Mouse (Mus musculus) ES-CJ7 (cell line): Measurements from ENCODE around the gene Laptm4a.

Source experiments
- DNase-seq: peaks from one replicate; pipeline ENCODE4 v3.0.0; 2011; ENCODE audit warnings: low read depth, low spot score

Laptm4a gene

DNA sequence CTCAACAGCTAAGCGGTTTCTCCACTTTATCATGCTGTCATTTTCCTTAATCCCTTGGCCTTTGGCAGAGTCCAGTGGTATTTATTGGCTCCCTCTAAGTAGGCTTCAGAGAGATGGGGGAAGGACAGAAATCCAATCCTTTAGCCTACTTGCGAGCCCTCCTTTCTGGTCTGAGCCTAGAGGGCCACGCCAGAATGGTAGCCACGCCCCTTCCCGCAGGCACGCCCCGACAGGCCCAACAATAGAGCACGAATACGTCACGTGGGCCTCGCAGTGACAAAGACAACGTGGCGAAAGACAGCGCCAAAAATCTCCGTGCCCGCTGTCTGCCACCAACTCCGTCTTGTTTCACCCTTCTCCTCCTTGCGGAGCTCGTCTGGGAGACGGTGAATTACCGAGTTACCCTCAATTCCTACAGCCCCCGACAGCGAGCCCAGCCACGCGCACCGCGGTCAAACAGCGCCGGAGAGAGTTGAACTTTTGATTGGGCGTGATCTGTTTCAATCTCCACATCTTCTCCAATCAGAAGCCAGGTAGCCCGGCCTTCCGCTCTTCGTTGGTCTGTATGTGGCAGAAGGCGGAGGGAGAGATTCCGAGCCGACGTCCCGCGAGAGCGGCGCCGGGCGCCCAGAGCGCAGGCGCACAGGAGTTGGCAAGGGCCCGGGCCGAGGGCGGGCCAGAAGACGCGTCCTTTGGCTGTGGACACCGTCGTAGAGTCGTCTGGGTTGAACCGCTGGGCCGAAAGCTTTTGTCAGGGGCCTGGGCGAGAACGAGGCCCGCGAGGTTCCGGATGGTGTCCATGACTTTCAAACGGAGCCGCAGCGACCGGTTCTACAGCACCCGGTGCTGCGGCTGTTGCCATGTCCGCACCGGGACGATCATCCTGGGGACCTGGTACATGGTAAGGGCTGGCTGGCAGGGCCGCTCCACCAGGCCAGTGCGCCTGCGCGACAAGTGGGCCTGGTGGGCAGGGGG is at the start of gene Laptm4a:
Gene Laptm4a, plus strand, starts transcription at position 271 of the 975 bp plus-strand sequence.
- DNase-seq: peak; percentile 98

- DNase-seq: no peak
Measured at GRCm38 (mm10) chr12:8875583-8875982, 45.9 kb upstream of the Laptm4a start.

DNA sequence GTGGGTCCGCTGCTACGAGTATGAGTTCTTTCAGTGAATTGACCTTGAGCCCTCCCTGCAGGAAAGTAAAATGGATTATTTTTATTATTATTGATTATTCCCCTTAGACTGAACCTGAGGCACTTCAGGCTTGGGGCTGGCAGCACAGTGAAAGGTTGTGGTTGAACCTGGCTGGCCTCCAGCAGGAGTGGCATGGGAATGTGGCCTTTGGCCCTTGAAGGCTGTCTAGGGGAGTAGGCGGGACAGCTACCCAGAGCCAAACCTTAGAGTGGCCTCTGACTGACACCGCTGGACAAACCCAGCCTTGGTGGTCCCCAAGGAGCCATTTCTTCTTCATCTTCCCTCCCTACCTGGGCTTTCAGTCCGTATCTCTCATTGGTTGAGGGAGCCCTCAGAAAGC is 44.6 kb upstream of the Laptm4a start:
- DNase-seq: no peak

DNA sequence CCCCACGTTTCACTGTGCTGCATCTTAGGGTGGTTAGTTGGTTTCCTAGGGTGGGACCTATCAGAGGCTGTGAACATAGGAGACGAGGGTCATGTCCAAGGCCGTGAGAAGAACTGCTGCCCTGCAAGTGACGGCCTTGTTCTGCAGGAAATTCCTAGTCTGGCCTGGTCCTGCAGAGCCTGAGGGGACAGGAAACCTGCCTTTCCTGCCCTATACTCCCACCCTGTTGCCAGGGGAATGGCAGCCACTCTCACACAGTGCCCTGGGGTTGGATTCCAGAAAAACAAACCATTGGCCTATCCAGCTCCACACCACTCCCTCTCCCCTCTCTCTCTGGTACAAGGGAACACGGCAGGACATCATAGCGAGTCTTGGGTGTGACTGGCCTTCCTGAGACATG is 44.1 kb upstream of the Laptm4a start:
- DNase-seq: no peak

DNA sequence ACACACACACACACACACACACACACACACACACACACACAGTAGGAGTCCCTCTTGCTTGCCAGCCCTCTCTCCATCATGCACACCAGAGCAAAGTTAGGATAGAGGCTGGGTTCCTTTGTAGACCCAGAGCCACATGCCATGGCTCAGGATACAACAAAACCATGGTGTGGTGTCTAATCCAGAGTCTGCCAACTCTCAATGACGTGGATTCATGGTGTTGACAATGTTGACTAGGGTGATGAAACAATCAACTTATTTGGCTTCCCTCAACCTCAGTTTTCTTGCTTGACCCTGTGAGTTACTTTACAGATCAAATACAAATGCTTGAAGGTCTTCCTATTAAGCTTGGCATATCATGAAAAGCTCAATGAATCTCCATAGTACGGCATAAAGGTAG is 42.7 kb upstream of the Laptm4a start:
- DNase-seq: no peak

DNA sequence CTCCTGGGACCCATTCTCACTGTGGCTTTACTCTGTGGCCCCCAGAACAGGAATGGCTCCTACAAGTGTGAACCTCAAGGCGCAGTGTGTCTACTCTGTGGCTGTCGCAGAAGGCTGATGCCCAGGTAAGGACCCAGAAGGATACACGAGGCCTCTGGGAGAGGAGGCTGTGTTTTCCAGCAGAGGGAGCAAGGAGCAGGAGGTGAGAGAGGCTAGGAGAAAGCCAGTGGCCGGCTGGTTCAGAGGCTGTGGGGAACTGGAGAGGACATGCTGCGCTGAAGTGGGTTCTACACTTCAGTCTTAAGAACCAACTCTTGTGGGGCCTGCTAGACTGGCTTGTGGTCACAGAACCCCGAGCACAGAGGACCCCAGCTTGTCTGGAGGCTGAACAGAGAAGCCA is 42.1 kb upstream of the Laptm4a start:
- DNase-seq: no peak

DNA sequence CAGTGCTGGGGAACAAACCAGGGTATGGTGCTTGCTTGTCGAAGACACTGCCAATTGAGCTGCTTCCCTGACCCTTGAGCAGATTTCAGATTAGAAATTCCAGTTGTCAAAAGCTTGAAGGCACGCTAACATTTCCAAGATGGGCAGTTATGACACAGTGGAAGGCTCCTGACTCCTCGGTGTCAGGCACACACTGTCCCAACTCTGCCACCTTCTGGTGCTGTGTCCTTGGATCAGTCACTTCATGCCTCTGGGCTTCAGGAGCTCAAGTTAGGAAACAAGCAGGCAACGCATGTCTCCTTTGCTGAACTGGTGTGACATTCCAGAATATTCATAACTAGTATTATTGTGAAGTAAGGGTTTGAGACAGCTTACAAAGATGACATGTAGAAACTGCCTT is 39.7 kb upstream of the Laptm4a start:
- no peak for DNase-seq

GRCm38 (mm10) chr12:8882376-8882775 is 39.1 kb upstream of the Laptm4a start:
- no peak for DNase-seq

DNA sequence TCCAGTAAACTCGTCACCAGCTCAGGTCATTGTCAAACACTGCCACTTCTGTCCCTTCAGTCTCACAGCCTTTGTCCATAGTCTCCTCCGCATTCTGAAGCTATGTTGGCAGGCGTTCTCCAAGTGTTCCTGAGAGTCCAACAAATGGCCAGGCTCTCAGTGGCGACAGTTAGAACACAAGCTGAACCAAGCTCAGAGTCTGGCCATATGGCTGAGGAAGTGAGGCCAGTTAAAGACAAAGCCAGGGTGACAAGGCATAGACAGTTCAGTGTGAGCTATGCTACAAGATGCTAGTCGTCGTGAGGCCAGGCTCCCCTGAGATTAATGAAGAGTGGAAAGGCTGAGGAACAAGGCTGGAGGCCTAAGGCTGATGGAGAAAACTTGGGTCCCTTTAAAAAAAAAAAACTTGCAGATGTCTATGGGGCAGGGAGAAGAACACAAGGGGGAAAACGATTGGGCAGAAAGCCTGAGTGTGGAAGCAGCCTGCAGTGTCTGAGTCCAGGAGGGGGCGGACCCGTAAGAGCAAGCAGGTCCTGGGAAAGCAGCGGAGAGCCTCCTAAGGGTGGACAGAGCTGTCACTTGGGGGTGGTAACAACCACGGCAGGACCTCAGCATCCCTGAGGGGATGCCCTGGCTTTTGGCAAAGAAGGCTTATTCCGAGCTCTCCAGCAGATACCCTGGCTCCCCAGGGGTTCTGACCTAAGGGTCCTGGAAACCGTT is 36.9 kb upstream of the Laptm4a start:
- DNase-seq: no peak

- DNase-seq: peak; percentile 69
Measured at GRCm38 (mm10) chr12:8885146-8885543, 36.3 kb upstream of the Laptm4a start.

- no peak for DNase-seq
Measured at GRCm38 (mm10) chr12:8885950-8886349, 35.5 kb upstream of the Laptm4a start.

DNA sequence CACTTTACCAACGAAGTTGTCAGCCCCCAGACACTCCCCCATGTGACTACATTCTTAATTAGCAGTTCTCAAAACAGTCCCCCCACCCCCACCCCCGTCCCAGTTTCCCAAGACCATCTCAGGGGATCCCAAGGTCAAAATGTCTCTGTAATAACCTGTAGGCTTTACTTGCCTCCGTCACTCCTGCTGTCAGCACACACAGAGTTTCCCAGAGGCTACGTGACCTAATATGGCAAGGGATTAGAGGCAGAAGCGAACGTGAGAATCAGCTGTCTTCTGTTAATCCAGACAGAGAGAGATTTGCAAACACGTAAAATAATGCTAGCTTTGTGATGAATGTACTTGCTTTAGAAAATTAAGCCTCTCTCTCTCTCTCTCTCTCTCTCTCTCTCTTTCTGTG is 33.0 kb upstream of the Laptm4a start:
- no peak for DNase-seq

GRCm38 (mm10) chr12:8889117-8889665 is 32.3 kb upstream of the Laptm4a start:
- DNase-seq: peak; percentile 74

DNA sequence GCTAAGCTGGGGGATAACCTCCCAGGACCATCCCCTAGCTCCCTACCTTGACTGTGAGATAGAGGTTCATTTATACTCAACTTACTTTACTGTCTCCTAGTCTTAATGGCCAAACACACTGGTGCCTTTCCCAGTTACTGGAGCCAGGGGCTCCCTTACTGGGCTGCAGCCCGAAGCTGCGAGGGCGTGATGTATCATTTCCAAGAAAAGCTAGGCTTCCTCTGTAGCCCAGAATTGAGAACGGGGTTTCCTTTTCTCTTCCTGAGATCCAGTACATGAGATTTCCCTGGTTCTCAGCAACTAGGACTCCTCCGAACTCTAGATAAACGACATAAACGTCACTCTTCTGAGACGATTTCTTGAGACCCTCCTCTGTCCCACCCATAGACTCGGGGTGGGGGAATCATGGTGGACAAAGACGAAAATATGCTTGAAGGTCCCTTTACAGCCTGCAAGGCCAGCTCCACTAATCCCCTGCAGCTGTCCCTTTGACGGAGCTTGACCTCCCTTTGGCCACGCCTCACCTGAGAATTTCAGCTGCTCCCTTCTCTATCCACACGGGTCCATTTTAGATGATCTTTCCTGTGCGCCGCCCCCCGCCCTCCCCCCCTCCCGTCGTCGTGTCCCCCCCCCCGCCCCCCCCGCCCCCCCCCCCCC is 28.5 kb upstream of the Laptm4a start:
- no peak for DNase-seq

DNA sequence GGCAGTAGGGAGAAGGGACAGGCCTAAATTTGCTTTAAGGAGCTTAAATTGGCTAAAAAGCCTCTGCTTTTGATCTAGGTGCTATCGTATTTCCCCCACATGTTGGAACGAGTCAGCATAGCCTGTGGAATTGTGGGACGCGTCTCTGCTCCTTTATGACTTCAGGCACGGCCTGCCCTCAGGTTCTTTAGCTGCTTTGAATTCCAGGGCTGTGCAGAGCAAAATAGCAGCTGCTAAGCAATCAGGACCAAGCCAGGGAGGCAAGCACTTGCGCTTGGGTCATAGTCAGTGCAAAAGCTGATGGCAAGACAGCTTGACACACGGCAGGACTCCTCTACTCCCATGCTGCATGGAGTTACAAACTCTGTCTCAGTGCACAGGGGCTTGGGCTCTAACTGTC is 24.3 kb upstream of the Laptm4a start:
- no peak for DNase-seq

DNA sequence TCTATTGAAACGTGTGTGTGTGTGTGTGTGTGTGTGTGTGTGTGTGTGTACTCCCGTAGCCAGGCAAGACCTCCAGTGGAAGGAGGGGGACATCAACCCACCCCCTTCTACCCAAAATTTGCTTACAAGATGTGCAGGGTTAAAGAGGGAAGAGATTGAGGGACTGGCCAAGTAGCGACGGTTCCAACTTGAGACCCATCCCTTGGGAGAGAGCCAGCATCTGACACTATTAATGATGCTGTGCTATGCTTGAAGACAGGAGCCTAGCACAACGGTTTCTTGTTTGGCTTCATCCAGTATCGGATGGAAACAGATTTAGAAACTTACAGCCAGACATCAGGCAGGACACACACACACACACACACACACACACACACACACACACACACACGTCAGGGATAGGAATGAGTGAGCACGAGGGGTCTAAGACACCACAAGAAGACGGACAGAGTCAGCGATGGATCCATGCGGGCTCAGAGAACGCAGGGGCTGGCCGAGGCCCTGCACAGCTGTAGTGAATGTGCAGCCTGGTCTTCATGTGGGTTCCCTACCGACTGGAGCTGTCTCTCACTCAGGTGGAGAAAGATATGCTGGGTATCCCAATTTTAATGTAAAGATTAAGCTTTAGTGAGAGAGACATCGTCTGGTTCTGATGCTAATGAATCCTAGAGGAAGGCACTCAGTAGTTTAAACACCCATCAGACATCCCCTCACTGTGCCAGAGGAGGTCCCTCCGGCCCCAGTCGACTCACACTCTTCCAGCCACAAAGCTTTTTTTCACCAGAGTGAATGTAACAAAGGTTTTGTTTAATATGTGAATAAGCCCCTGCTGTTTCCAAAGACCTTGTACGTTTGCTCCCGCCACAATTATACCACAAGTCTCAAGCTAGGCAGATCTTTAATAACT is 22.3 kb upstream of the Laptm4a start:
- peak; percentile 24 for DNase-seq

GRCm38 (mm10) chr12:8900107-8900698 is 21.3 kb upstream of the Laptm4a start:
- DNase-seq: peak; percentile 40

GRCm38 (mm10) chr12:8900919-8901663 is 20.4 kb upstream of the Laptm4a start:
- DNase-seq: no peak

- DNase-seq: no peak
Measured at GRCm38 (mm10) chr12:8901934-8902333, 19.5 kb upstream of the Laptm4a start.

GRCm38 (mm10) chr12:8902479-8902878 is 19.0 kb upstream of the Laptm4a start:
- DNase-seq: no peak
